Mouse (Mus musculus): ENCODE results near the gene Rab3il1.
"Not testable (repeated sequence)": the region's sequence is repeated elsewhere in the genome, so short reads cannot be mapped to it uniquely, and the experiment has no call there.

The Rab3il1 gene

DNA sequence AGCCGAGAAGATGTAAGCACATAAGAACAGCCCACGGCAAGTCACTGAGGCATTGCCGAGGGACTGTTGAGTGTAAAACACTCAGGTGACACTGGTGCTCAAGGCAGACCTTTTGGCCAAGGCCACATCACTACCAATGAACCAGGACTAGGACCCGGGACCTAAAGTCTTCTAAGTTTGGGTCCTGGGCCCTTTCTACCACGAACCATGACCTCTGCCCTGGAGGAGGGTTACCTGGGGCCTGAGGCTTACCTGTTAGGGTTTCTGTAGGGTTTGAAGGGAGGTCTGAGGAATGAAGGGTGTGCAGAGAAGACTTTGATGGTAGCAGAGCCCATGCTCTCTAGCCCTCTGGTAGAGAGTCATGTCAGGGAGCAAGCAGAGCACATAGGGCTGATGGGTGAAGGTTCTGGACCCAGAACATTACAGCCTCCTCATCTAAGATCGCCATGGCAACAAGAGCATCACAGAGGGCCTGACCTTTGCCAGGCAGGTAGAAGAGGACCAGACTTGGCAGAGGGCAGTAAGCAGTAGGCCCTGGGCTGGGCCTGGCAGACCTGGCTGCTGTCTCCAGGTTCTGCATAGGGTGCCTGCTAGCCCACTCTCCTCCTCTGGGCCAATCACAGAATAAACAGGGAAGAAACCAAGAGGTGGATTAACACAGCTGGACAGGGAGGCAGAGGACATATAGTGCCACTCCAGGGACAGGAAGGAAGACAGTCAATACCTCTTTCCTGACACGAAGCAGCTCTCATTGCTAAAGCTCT is at the start of gene Rab3il1, which contains the start of gene Best1:
Gene Rab3il1 (plus strand): TSS at position 464 of the 764 bp plus-strand sequence.
Gene Best1 (minus strand): TSS at position 428 of the 764 bp plus-strand sequence.
- no peak for DNase-seq (ENCODE audit: low read depth in 2 of 2, low spot score in 2 of 2)

- no peak for DNase-seq (ENCODE audit: low read depth in 2 of 2, low spot score in 2 of 2)
Observed at GRCm38 (mm10) chr19:9952390-9952789, 49.1 kb upstream of the Rab3il1 start.

DNA sequence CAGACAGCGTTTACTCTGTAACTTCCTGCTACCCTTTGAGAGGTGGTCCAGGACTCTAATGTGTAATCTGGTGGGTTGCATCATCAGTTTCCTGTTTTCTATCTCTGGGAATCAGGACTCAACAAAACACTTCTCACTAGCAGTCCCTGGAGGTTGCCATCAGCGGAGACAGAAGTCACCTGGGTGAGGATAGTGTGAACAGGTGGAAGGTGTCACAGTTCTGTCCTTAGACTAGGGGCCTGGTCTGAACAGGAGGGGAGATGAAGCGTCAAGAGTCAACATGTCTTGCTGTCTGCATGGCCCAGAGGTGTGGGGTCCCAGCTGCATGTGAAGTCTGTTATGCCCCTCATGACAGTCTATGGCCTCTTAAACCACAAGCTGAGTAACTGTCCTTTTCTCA is 48.6 kb upstream of the Rab3il1 start:
- no peak for DNase-seq (ENCODE audit: low read depth in 2 of 2, low spot score in 2 of 2)

DNA sequence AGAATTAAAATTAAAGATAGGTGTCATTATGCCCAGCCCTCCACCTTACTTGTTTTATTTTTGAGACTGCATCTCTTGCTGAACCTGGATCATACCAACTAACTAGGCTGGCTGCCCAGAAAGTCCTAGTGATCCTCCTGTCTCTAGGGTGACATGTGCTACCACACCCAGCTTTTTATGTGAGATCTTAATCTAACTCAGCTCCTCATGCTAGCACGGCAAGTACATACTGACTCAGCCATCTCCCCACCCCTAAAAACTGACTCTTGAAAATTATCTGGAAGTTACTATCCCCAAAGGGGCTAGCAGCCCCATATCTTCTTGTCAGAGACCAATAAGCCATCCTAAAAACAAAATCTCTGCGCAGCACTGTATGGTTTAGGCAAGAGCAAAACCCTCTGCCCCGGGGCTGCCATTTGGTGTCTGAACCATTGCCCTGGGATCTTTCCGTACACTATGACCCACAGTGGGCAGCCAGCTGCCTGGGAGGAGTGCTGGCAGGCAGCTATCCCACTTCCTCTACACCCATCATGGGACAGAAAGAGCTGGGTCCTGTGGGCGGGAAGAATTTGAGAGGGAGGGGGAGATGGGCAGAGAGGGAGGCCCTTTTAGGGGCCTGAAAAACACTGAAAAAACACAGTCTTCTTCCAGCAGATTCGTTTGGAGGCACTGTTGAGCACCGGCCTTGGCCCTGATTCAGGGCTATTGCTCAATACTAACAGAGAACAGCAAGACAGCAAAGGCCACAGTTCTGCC is 47.2 kb upstream of the Rab3il1 start:
- DNase-seq (ENCODE audit: low read depth in 2 of 2, low spot score in 2 of 2) = no peak

- no peak for DNase-seq (ENCODE audit: low read depth in 2 of 2, low spot score in 2 of 2)
Observed at GRCm38 (mm10) chr19:9954811-9955202, 46.7 kb upstream of the Rab3il1 start.

DNA sequence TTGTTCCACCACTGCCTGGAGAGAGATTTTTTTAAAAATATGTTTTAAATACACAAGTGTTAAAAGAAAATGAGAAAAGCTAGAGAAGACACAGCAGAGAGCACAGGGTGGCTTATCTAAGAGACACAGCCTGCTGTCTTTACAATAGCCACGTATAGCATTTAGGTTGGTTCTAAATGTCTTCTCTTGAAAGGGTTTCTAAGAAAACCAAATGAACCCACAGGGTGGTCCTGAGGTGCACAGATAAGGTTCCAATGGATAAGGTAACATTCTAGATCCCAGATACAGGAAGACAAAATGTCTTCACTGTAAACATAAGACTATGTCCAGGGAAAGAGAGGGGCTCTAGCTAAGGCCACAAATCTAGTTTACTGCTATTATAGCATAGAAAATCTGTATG is 46.0 kb upstream of the Rab3il1 start:
- no peak for DNase-seq (ENCODE audit: low read depth in 2 of 2, low spot score in 2 of 2)

DNA sequence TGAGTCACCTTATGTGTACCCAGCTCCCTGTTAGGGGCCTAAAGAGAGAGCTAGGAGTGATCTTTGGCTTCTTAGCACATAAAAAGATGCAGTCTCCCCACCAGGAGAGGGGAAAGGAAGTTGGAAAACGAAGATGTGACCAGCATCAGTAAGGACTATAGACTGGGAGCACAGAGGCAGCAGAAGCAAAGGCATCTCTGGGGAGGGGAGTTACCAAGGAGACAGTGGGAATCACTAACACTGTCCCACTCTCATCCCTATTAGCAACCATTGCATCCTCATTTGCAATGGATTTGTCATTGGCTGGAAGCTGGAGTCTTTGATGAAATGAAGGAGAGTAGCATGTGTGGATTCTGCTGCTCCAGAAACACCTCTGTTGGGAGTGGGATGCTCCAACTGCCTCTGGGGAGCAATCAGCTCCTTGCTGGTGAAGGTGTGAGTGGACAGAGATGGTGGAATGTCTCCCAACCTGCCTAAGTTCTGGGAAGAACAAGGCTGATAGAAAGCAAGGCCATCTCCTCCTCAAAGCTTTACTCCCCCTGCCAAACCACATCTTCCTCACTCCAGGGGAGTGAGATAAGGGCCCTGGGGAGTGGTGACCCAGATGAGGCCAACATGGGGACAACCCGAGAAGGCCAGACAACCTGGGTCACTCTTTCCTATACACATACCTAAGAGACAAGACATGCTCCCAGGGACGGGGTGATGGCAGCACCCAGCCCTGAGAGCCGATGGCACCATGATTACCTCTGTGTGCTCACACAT is 44.7 kb upstream of the Rab3il1 start:
- no peak for DNase-seq (ENCODE audit: low read depth in 2 of 2, low spot score in 2 of 2)

- no peak for DNase-seq (ENCODE audit: low read depth in 2 of 2, low spot score in 2 of 2)
Observed at GRCm38 (mm10) chr19:9957965-9958364, 43.5 kb upstream of the Rab3il1 start.

DNA sequence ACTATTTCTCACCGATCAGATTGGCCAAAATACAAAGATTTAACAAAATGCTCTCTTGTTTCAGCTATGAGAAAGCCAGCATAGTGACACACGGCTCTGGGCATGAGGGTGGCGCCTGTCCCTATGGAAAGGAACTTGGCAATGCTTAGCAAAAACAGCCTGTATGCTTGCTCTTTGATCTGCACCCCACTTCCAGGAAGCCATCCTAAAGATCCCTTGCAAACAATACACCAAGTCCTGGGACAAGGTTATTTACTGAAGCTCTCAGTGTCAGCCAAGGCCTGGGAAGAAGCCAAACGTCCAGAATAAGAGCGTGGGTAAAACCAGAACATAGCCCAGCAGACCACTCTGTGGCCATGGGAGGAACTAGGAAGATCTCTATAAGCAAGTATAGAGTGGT is 40.7 kb upstream of the Rab3il1 start:
- DNase-seq (ENCODE audit: low read depth in 2 of 2, low spot score in 2 of 2) = no peak

GRCm38 (mm10) chr19:9964205-9964916 is 37.1 kb upstream of the Rab3il1 start:
- no peak for DNase-seq (ENCODE audit: low read depth in 2 of 2, low spot score in 2 of 2)

GRCm38 (mm10) chr19:9966096-9966867 is 35.2 kb upstream of the Rab3il1 start:
- no peak for DNase-seq (ENCODE audit: low read depth in 2 of 2, low spot score in 2 of 2)

- no peak for DNase-seq (ENCODE audit: low read depth in 2 of 2, low spot score in 2 of 2)
Observed at GRCm38 (mm10) chr19:9968081-9968787, 33.2 kb upstream of the Rab3il1 start.

DNA sequence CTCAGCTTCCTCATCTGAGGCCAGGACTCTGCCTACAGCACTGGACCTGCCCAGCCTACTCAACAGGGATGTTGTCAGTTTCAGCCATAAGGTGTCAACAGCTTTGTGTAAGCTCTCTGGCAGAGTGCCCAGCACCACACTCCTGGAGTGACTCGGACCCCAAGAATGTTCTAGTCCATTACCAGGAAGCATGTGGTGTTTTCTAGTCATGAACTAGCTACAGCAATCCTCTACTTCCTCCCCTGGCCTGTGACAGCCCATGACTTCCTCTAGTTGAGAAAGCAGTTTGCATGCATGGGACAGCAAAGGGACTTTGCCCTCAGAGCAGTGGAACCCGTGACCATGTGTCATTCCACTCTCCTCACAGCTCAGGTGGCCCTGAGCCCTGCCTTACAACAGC is 26.6 kb upstream of the Rab3il1 start:
- DNase-seq (ENCODE audit: low read depth in 2 of 2, low spot score in 2 of 2) = not testable (repeated sequence)

- DNase-seq (ENCODE audit: low read depth in 2 of 2, low spot score in 2 of 2) = no peak
Observed at GRCm38 (mm10) chr19:9977085-9977484, 24.4 kb upstream of the Rab3il1 start.

GRCm38 (mm10) chr19:9978431-9978951 is 23.0 kb upstream of the Rab3il1 start:
- DNase-seq (ENCODE audit: low read depth in 2 of 2, low spot score in 2 of 2) = no peak

GRCm38 (mm10) chr19:9979156-9979555 is 22.3 kb upstream of the Rab3il1 start:
- no peak for DNase-seq (ENCODE audit: low read depth in 2 of 2, low spot score in 2 of 2)

DNA sequence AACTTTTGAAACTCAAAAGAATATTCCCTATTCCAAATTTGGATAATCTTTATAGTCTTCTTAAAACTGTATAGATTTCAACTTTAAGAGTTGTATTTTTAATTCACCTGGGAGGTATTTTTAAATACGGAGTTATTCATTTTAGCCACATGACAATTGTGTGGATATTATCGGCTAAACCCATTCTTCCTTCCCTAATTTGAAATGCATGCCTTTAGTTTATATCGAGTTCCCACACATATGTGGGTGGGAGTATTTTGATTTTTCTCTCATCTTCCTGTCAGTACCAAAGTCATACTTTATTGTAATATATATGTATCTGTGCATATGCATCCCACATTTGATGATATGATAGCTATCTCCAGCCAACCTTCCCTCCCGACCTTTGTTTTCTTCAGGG is 21.2 kb upstream of the Rab3il1 start, which contains the start of gene Fth1:
Gene Fth1 (plus strand): TSS at position 341 of the 400 bp plus-strand sequence.
- no peak for DNase-seq (ENCODE audit: low read depth in 2 of 2, low spot score in 2 of 2)

DNA sequence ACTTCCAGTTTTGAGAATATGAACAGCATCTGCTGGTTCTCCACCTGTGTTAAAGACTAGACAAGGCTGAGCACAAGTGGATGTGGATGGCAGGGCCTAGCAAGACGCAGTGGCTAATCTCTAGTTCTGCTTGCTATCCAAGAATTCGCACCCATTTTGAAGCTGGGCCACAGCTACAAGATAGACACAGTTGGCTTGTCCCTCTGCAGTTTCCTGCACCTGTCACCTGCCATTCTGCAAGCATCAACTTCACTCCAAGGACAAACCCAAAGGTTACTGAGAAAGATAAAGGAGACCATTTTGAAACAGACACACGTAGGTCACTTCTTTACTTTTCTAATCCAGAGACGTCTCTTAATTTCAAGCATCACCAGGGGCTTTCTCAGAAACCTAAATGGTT is 19.8 kb upstream of the Rab3il1 start:
- no peak for DNase-seq (ENCODE audit: low read depth in 2 of 2, low spot score in 2 of 2)

DNA sequence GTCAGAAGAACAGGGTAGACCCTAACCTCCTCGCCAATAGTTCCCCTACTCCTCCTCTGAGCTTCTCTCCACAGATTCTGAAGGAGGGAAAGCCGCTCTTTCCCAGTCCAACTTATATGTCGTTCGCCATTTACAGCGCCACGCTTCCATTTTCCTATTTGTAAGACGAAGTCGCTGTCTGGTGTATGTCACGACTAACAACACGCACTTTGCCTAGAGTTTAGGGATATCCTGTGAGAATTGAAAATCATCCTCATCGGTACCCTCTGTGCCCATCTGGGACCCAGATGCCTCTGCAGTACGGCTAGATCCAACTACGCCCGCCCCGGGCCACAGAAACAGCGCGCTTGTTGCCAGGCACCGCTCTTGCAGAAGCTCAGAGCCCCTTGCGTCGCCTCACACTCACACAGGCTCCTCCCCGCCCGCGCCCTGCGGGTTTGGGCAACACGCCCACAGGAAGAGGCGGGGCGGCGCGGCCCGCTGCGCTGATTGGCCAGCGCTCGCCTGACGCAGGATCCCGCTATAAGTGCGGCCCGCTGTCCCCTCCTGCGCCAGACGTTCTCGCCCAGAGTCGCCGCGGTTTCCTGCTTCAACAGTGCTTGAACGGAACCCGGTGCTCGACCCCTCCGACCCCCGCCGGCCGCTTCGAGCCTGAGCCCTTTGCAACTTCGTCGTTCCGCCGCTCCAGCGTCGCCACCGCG is 19.2 kb upstream of the Rab3il1 start:
- DNase-seq (ENCODE audit: low read depth in 2 of 2, low spot score in 2 of 2) = peak; percentile 92 to 93
